Mouse (Mus musculus) kidney, embryonic 14.5 days (tissue): ENCODE measurements around the gene Ak9. TPM values are rescaled to one million over a fixed set of nuclear protein-coding genes. Genes with fewer than 3 reads are reported as not detected.

ENCODE experiments used
- ATAC-seq: fragments of 200-750 bp; cut with Nextera tagmentation; 2 replicates; pipeline ENCODE4 v1.8.0; 2017; ENCODE audit warnings: moderate number of reproducible peaks, mild to moderate bottlenecking, moderate TSS enrichment, moderate library complexity; ENCODE audit not compliant: low FRiP score, low TSS enrichment
- H3K27ac ChIP-seq: fragments of 300-500 bp; sonication (generic); 2 replicates; pipeline ENCODE4 v1.5.1; 2014; ENCODE audit warnings: low read depth, mild to moderate bottlenecking, low read length, moderate library complexity, mixed read lengths
- H3K27me3 ChIP-seq: fragments of 300-500 bp; sonication (generic); 2 replicates; pipeline ENCODE4 v1.6.1; 2014; ENCODE audit warnings: mild to moderate bottlenecking, low read length; ENCODE audit not compliant: control insufficient read depth, insufficient read depth
- H3K36me3 ChIP-seq: fragments of 300-500 bp; sonication (generic); 2 replicates; pipeline ENCODE4 v1.6.1; 2014; ENCODE audit warnings: low read length, mixed read lengths; ENCODE audit not compliant: control insufficient read depth, insufficient read depth
- H3K4me1 ChIP-seq: fragments of 300-500 bp; sonication (generic); 2 replicates; pipeline ENCODE4 v1.6.1; 2014; ENCODE audit warnings: low read length, mixed read lengths; ENCODE audit not compliant: control insufficient read depth, insufficient read depth
- H3K4me2 ChIP-seq: fragments of 300-500 bp; sonication (generic); replicated peaks from 2 replicates; pipeline ENCODE4 v1.6.1; 2014; ENCODE audit warnings: low read depth, mild to moderate bottlenecking, low read length
- H3K4me3 ChIP-seq: fragments of 300-500 bp; sonication (generic); 2 replicates; pipeline ENCODE4 v1.5.1; 2014; ENCODE audit warnings: mild to moderate bottlenecking, low read length
- H3K9ac ChIP-seq: fragments of 300-500 bp; sonication (generic); 2 replicates; pipeline ENCODE4 v1.6.1; 2014; ENCODE audit warnings: low read depth, mild to moderate bottlenecking, low read length, moderate library complexity
- H3K9me3 ChIP-seq: fragments of 300-500 bp; sonication (generic); 2 replicates; pipeline ENCODE4 v1.6.1; 2016; ENCODE audit warnings: low read length; ENCODE audit not compliant: control insufficient read depth
- WGBS: fragments of 180-500 bp; shearing (Covaris S2); extraction: QIAGEN DNeasy Blood & Tissue Kit; methylation state at CpG from one replicate; pipeline ENCODE4 v1.1.7; 2014; 5-methylcytosine and 5-hydroxymethylcytosine counted together
- polyA plus RNA-seq: library from polyadenylated mRNA; unstranded; fragments of >200 nt; fragmentation: Nextera tagmentation; extraction: Ambion mirVana; gene quantifications from 2 replicates; pipeline ENCODE4 v1.2.1, GENCODE M21; 2014

Gene Ak9
- polyA plus RNA-seq: 0.06 TPM in 1 of 2 replicates, not detected in the other

DNA sequence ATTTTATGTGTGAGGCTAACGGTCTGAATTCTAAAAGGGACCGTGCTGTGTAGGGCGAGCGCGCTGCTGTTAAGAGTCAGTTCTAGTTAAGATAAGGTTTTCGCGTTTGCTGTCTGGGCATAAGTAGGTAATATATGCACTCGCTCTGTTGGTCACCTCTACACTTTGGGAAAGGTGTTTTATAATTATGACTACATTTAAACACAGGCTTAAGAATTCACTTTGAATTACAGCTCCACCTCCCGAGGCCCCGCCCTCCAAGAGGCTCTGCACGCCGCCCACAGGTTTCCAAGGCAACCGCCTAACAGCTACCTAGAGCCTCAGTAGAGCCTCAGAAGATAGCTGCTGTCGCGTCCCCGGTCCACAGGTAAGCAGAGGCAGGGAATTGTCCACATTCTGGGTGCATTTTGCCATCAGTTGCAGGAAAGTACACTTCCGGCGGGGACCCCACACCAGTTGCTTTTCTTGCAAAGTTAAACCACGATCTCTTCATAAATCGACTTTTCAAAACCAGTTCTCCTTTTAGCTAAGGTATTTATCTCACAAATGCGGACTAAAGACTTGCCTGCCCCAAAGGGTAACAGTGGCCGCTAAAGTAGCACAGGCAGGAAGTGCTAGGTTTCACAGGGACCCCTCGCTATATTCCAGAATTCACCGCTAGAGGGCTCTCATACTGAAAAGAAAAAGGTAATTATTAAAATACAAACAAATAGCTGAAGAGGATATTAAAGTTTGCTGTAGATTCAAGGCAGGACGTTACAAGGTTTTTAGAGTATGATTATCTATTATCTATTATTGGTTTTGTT lies at the start of gene Ak9:
Gene Ak9, plus strand, starts transcription at position 342 of the 806 bp plus-strand sequence.
- Histone ChIP-seq H3K4me1 (0 out of 2 replicates have a peak, but pooled peaks cover 3% of the 10 kb centered on the region), H3K9me3 (no peaks in the 10 kb centered on the region), H3K36me3 (no peaks in the 10 kb centered on the region), H3K27ac (0 out of 2 replicates have a peak within 1 kb of the TSS, but pooled peaks have one; percentile 39), H3K27me3 (no peaks in the 10 kb centered on the region), H3K4me2 (peak within 1 kb of the TSS; percentile 59), H3K9ac (peak within 1 kb of the TSS; percentile 71), H3K4me3 (peak within 1 kb of the TSS; percentile 88)
- peak; percentile 84 for ATAC-seq
- WGBS: under 1% methylated on average over 25 of the region's 25 CpGs

DNA sequence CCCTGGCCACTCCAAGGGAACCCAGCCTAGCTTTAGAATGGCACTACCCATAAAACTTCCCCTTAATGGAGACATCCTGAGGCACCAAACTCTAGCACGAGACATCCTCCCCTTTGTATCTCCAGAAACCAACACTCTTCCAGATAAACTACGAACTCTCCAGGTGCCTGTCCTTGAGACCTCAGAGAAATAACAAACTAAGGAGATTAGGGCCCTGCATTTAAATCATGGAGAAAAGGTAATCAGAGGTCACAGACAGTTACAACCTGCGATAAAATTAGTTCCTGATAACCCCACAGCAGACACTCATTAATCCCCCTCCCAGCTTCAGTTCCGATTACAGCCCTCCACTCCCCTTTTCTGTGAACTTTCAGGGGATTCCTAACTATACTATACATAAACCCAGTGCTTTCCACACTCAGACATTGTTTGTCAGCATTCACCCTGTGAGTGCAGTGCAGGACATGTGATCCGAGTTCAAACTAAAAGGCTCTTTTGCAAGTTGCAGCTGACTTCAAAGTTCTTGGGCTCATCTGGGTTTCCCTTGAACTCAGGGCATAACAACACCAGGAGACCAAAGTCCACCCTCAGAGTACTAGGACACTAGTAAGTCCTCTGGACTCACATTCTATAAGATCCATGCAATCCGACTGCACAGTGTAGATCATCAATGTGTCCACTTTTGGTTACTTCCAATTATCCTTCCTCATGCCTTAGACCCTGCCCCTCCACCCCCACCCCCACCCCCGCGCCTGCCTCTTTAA lies 43.4 kb upstream of the Ak9 start:
- Histone ChIP-seq H3K36me3 (no peaks in the 10 kb centered on the region), H3K4me2 (no peak overlapping the region), H3K9me3 (no peaks in the 10 kb centered on the region), H3K27me3 (no peaks in the 10 kb centered on the region), H3K27ac (no peak overlapping the region), H3K9ac (no peak overlapping the region), H3K4me1 (0 out of 2 replicates have a peak, but pooled peaks cover 3% of the 10 kb centered on the region), H3K4me3 (no peak overlapping the region)
- 37% methylated on average over 8 of the region's 8 CpGs for WGBS
- no peak for ATAC-seq

DNA sequence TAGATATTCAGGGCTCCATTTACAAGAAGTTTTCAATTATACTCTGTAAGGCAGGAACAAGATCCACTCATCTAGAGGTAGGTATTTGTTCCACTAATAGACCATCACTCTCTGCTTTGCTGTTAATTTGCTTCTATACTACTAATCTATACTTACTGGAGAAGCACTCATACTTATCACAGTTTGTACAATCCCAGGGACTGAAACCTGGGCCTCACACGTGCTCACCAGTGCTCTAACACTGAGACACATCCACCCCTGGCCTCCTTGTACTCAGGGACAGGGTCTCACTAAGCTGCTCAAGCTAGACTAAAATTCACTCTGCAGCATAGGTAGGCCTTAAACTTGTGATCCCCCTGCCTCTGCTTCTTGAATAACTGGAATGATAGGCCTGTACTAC lies 42.6 kb upstream of the Ak9 start:
- no peak overlapping the region for H3K9ac ChIP-seq
- WGBS: 48% methylated on average over 1 of the region's 1 CpGs

DNA sequence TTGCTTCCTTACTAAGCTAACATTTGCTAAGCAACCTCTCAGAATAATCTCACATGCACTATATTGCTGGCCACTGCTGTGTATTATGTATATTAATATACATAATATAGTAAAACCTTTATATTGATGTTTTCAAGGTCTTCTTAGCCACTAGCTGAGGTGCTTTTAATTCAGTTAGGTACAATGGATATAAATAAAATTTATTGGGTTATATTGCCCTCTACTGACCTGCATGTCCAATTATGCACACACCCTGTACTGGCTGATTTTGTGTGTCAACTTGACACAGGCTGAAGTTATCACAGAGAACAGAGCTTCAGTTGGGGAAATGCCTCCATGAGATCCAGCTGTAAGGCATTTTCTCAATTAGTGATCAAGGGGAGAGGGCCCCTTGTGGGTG lies 41.9 kb upstream of the Ak9 start:
- Histone ChIP-seq H3K9me3 (no peaks in the 10 kb centered on the region), H3K4me2 (no peak overlapping the region), H3K4me3 (no peak overlapping the region), H3K4me1 (0 out of 2 replicates have a peak, but pooled peaks cover 3% of the 10 kb centered on the region), H3K36me3 (no peaks in the 10 kb centered on the region), H3K27me3 (no peaks in the 10 kb centered on the region), H3K9ac (no peak overlapping the region), H3K27ac (no peak overlapping the region)
- ATAC-seq: no peak

More for the DNA sequence above, 42.6 kb upstream of the Ak9 start:
- Histone ChIP-seq H3K4me1 (0 out of 2 replicates have a peak, but pooled peaks cover 3% of the 10 kb centered on the region), H3K27me3 (no peaks in the 10 kb centered on the region), H3K27ac (no peak overlapping the region), H3K9me3 (no peaks in the 10 kb centered on the region), H3K36me3 (no peaks in the 10 kb centered on the region), H3K4me3 (no peak overlapping the region), H3K4me2 (no peak overlapping the region)
- ATAC-seq: no peak

DNA sequence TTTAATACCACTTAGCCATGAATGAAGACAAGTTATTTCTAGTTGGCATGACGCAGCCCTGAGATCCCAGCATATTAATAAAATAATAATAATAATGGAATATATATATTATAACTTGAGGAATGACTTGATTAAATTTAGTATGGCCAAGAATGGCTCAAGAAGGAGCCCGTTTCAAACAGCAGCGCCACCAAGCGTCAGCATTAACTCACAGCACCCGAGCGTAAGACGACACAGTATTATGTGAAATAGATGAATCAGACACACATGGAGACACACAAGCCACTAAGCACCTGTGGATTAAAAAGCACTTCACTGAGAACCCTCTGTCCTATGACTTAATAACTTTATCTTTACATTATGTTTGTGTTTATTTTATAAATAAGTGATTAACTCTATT lies 31.9 kb upstream of the Ak9 start:
- H3K4me3 ChIP-seq: no peak overlapping the region
- H3K4me2 ChIP-seq: no peak overlapping the region
- H3K27ac ChIP-seq: no peak overlapping the region
- 55% methylated on average over 7 of the region's 7 CpGs for WGBS
- H3K4me1 ChIP-seq: no peaks in the 10 kb centered on the region
- ATAC-seq: no peak
- H3K36me3 ChIP-seq: no peaks in the 10 kb centered on the region
- H3K9me3 ChIP-seq: no peaks in the 10 kb centered on the region
- no peaks in the 10 kb centered on the region for H3K27me3 ChIP-seq
- H3K9ac ChIP-seq: no peak overlapping the region

DNA sequence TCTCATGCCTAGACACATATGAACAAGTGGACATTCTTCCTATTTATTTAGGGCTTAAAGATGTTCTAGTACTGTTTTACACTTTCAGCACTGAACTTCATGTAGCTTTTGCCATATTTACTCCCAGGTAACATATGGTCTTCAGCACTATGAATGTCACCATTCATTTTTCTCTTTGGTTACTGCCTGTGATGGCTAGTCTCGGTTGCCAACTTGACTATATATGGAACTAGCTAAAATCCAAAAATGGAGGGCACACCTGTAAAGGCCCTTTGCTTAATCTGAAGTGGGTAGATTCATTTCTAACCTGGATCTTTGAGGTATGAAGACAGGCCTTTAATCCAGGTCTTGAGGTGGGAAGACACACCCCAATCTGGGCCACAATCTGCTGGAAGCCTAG lies 28.9 kb upstream of the Ak9 start:
- Histone ChIP-seq H3K9me3 (no peaks in the 10 kb centered on the region), H3K4me1 (no peaks in the 10 kb centered on the region), H3K36me3 (no peaks in the 10 kb centered on the region), H3K4me3 (no peak overlapping the region), H3K27ac (no peak overlapping the region), H3K9ac (no peak overlapping the region), H3K4me2 (no peak overlapping the region), H3K27me3 (no peaks in the 10 kb centered on the region)
- WGBS: 82% methylated on average over 1 of the region's 1 CpGs
- no peak for ATAC-seq

DNA sequence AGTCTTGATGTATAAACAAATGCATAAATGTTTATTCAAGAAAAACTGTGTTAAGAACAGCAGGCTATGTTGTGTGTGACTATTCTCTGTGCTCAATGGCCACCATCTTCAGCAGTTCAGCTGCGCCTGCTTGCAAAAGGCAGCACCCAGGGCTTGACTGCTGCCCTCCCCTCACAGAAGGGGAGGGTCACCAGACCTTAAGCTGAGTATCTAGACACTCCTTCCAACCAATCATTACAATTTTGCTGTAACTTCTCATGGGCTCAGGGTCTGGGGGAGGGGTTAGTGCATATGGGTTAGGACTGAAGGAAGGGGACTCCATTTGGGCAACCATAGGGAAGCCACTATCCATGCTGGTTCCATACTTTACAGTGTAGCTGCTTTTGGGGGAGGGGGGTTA lies 25.0 kb upstream of the Ak9 start:
- H3K4me2 ChIP-seq: no peak overlapping the region
- no peaks in the 10 kb centered on the region for H3K4me1 ChIP-seq
- no peaks in the 10 kb centered on the region for H3K9me3 ChIP-seq
- no peak overlapping the region for H3K9ac ChIP-seq
- no peak for ATAC-seq
- H3K27ac ChIP-seq: no peak overlapping the region
- H3K27me3 ChIP-seq: no peaks in the 10 kb centered on the region
- H3K36me3 ChIP-seq: no peaks in the 10 kb centered on the region
- H3K4me3 ChIP-seq: no peak overlapping the region
- 100% methylated on average over 1 of the region's 1 CpGs for WGBS

DNA sequence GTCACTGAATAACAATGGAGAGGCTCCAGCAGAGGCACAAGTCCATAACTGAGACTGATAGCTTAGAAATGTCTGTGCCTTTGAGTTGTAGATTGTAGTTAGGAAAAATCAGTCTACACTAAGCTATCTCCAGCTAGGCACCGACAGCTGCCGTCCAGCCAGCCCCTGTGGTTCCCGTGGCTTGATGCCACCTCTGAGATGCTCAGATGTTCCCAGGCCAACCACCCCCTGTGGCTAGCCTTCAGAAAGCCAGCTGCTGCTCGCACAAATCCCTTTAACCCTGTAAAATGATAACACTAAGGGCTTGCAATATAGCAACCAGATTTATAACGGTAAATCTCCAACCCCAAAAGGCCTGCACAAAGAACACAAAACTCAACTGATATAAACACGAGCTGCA lies 23.6 kb upstream of the Ak9 start:
- Histone ChIP-seq H3K27me3 (no peaks in the 10 kb centered on the region), H3K4me3 (no peak overlapping the region), H3K9ac (no peak overlapping the region), H3K36me3 (no peaks in the 10 kb centered on the region), H3K4me1 (no peaks in the 10 kb centered on the region), H3K27ac (no peak overlapping the region), H3K4me2 (no peak overlapping the region), H3K9me3 (no peaks in the 10 kb centered on the region)
- no peak for ATAC-seq
- 76% methylated on average over 6 of the region's 6 CpGs for WGBS

DNA sequence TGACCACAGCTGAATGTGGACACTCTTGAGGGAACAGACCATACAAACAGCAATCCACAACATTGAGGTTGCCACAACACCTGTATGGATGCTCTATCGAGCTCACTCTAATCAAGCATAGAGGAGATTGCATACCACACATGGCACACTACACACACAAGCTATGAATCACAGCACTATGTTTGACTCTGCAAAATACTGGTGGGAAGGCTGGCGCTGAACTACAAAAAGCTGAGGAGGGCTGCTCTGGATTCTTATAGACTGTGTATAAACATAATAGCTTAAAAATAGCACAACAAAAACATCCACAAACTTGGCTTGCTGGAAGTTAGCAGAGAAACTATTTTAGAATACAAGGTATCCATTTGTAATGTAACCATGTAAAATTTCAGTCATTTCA lies 23.0 kb upstream of the Ak9 start:
- no peak overlapping the region for H3K9ac ChIP-seq
- WGBS: 94% methylated on average over 2 of the region's 2 CpGs
- H3K4me2 ChIP-seq: no peak overlapping the region
- H3K36me3 ChIP-seq: no peaks in the 10 kb centered on the region
- H3K27ac ChIP-seq: no peak overlapping the region
- no peaks in the 10 kb centered on the region for H3K27me3 ChIP-seq
- H3K4me3 ChIP-seq: no peak overlapping the region
- ATAC-seq: no peak
- H3K9me3 ChIP-seq: no peaks in the 10 kb centered on the region
- H3K4me1 ChIP-seq: no peaks in the 10 kb centered on the region
